Mouse (Mus musculus): ENCODE results near the gene 4921524J17Rik.

- TF ChIP-seq CTCF (IDR thresholded peaks at IDR 0.05; ENCODE audit: insufficient read depth, low read length) (0 out of 2 replicates have a peak, but pooled peaks have one; percentile 6), POLR2A (IDR thresholded peaks at IDR 0.05; ENCODE audit: borderline replicate concordance, extremely low read depth, low read depth, low read length) (peak; percentile 42; the same call in 1 of the 2 replicates)
Measured at GRCm38 (mm10) chr8:85481900-85482299, 49.3 kb upstream of the 4921524J17Rik start.
